Mouse (Mus musculus): ENCODE results near the gene Gm21987.

DNA sequence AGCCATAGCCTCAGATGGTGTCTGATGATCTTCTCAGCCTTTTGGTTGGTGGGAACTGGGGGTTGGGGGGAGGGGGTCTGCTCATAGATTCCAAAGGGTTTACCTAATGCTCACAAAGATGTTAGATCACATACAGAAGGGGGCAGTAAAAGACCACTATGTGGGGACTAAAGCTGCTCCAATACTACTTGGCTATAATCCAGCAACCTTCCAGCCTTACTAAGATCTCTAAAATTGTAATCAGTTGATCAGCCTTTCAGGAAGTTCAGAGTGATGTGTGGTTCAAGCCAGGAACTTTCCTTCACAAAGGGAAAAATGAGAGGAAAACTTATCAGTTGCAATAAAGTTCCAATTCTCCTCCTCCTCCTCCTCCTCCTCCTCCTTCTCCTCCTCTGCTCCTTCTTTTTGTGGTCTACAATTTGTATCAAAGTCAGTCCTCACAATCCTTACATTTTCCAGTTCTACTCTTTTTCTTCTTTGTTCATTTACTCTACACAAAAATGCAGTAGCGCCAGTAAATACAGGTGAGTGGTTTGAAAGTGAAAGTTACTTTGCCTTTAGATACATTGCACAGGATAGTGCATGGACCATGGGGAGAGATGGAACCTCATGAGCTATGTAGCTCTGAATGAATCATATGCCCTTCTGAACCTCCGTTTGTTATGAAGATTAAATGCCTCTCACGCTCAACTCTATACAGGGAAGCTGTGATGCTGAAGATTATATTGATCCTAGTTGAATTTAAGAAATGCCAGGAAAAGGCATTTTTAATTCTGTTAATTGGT is 1.7 kb upstream of the Gm21987 start:
- no peak for TF ChIP-seq POLR2A (IDR thresholded peaks at IDR 0.05; ENCODE audit: low read depth, low read length)
- TF ChIP-seq SIN3A (IDR thresholded peaks at IDR 0.05; ENCODE audit: low read length): peak; percentile 38; the same call in 1 of the 2 replicates
- TF ChIP-seq E2F4 (IDR thresholded peaks at IDR 0.05; ENCODE audit: insufficient replicate concordance, low read depth, low read length): no peak
- TF ChIP-seq USF1 (IDR thresholded peaks at IDR 0.05; ENCODE audit: low read depth, low read length): no peak
- TF ChIP-seq CTCF (conservative IDR thresholded peaks at IDR 0.05 in 1 of 2, IDR thresholded peaks at IDR 0.05 in 1 of 2; ENCODE audit: low read depth in 2 of 2, low read length in 2 of 2): peak; percentile 32 to 97; a peak in 2 of 4 replicates
- TF ChIP-seq POLR2AphosphoS2 (IDR thresholded peaks at IDR 0.05; ENCODE audit: low read depth, low read length): no peak
- TF ChIP-seq TCF12 (IDR thresholded peaks at IDR 0.05; ENCODE audit: low read depth, low read length): 0 out of 2 replicates have a peak, but pooled peaks have one; percentile 35
- TF ChIP-seq ZNF384 (IDR thresholded peaks at IDR 0.05; ENCODE audit: low read depth, low read length): no peak; the same call in 1 of the 2 replicates

Data from CH12.LX (cell line).